Mouse (Mus musculus) right cerebral cortex, postnatal 10 days (tissue): ENCODE results near the gene Cyp2d40.
A peak's percentile ranks its signal among the peaks of the same experiment; 100 is the strongest.
"Not testable (repeated sequence)": the region's sequence is repeated elsewhere in the genome, so short reads cannot be mapped to it uniquely, and the experiment has no call there.

Experiments
- DNase-seq, 2 experiments: peaks; one replicate each; pipeline ENCODE4 v3.0.0; 2021; ENCODE audit warnings: low spot score in 2 of 2

Gene Cyp2d40

GRCm38 (mm10) chr15:82763631-82764420 lies at the start of gene Cyp2d40:
Cyp2d40 (minus strand) TSS chr15:82764183.
- no peak for DNase-seq

GRCm38 (mm10) chr15:82810556-82810955 lies 46.6 kb upstream of the Cyp2d40 start:
- no peak for DNase-seq

GRCm38 (mm10) chr15:82809511-82809910 lies 45.5 kb upstream of the Cyp2d40 start:
- DNase-seq, result peak; percentile 43 to 47

GRCm38 (mm10) chr15:82806969-82807763 lies 43.2 kb upstream of the Cyp2d40 start:
- DNase-seq, result no peak

- DNase-seq, result peak; percentile 81 to 92
These were observed 41.0 kb upstream of the Cyp2d40 start for GRCm38 (mm10) chr15:82804708-82805639.

- no peak for DNase-seq
These were observed 32.0 kb upstream of the Cyp2d40 start for GRCm38 (mm10) chr15:82795936-82796440.

- no peak for DNase-seq
These were observed 30.3 kb upstream of the Cyp2d40 start, which contains the start of gene Cyp2d26 for GRCm38 (mm10) chr15:82794277-82794676. Cyp2d26 (minus strand) TSS chr15:82794294.

GRCm38 (mm10) chr15:82793868-82794267 lies 29.9 kb upstream of the Cyp2d40 start:
- no peak for DNase-seq

GRCm38 (mm10) chr15:82793454-82793853 lies 29.5 kb upstream of the Cyp2d40 start:
- no peak for DNase-seq

GRCm38 (mm10) chr15:82792566-82792965 lies 28.6 kb upstream of the Cyp2d40 start:
- DNase-seq, result no peak

GRCm38 (mm10) chr15:82784581-82784980 lies 20.6 kb upstream of the Cyp2d40 start:
- no peak for DNase-seq

GRCm38 (mm10) chr15:82783800-82784199 lies 19.8 kb upstream of the Cyp2d40 start:
- no peak for DNase-seq

- DNase-seq, result not testable (repeated sequence)
These were observed 13.9 kb upstream of the Cyp2d40 start for GRCm38 (mm10) chr15:82777856-82778255.

- DNase-seq, result no peak
These were observed 2.0 kb upstream of the Cyp2d40 start for GRCm38 (mm10) chr15:82765943-82766342.

GRCm38 (mm10) chr15:82764881-82765280 lies 898 bp upstream of the Cyp2d40 start:
- no peak for DNase-seq

- no peak for DNase-seq
These were observed 15.8 kb downstream of the Cyp2d40 start for GRCm38 (mm10) chr15:82748141-82748540.

GRCm38 (mm10) chr15:82747516-82747915 lies 16.5 kb downstream of the Cyp2d40 start:
- DNase-seq, result no peak

GRCm38 (mm10) chr15:82733331-82733925 lies 30.6 kb downstream of the Cyp2d40 start:
- not testable (repeated sequence) for DNase-seq
